Mouse (Mus musculus): Measurements from ENCODE around the gene Arpc1a.

DNA sequence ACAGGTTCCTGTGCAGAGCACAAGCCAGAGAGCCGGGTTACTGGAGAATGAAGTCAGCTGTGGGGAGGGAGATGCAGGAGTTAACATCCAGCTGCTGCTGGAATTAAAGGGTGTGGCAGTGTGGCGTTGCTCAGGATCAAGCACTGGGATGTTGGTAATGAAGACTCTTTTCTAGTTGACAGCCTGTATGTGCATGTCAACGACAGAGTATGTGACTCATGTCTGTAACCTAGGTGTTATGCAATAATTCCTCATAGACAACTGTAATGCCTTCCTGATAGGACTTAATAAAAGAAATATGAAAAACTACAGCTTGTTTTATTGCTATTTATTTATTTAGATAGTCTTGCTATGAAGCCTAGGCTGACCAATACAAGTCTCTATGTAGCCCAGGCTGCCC, 14.8 kb upstream of the Arpc1a start:
- no peak for TF ChIP-seq CTCF (IDR thresholded peaks at IDR 0.05)
- TF ChIP-seq EP300 (IDR thresholded peaks at IDR 0.05): no peak

Measured in lung, postnatal 0 days (tissue).